Mouse (Mus musculus): ENCODE data around the gene Shc3. TPM values are rescaled to one million over a fixed set of nuclear protein-coding genes. Genes with fewer than 3 reads are reported as not detected.

Shc3 gene
- polyA plus RNA-seq, 1 experiment from 2014 or later: 5.4 TPM

- 76% methylated on average over 4 of the region's 4 CpGs for WGBS
- Histone ChIP-seq H3K4me1 (no peaks in the 10 kb centered on the region), H3K36me3 (no peaks in the 10 kb centered on the region), H3K27me3 (replicated peaks) (no peaks in the 10 kb centered on the region), H3K9ac (no peak overlapping the region), H3K4me3 (no peak overlapping the region), H3K27ac (no peak overlapping the region), H3K4me2 (replicated peaks) (no peak overlapping the region), H3K9me3 (peaks cover 8% of the 10 kb centered on the region; the same call in 1 of the 2 replicates)
- no peak for ATAC-seq (ENCODE audit: low FRiP score, low read depth)
Measured at GRCm38 (mm10) chr13:51390398-51390797, 178.8 kb downstream of the Shc3 start.

- 59% methylated on average over 4 of the region's 4 CpGs for WGBS
- no peaks in the 10 kb centered on the region for H3K4me1 ChIP-seq
Measured at GRCm38 (mm10) chr13:51387908-51388307, 181.3 kb downstream of the Shc3 start.

GRCm38 (mm10) chr13:51384899-51385298, 184.3 kb downstream of the Shc3 start:
- Histone ChIP-seq H3K4me2 (replicated peaks) (no peak overlapping the region), H3K36me3 (no peaks in the 10 kb centered on the region), H3K9ac (no peak overlapping the region), H3K9me3 (no peaks in the 10 kb centered on the region), H3K27ac (no peak overlapping the region), H3K4me3 (no peak overlapping the region), H3K4me1 (no peaks in the 10 kb centered on the region), H3K27me3 (replicated peaks) (no peaks in the 10 kb centered on the region)
- ATAC-seq (ENCODE audit: low FRiP score, low read depth): no peak
- 82% methylated on average over 2 of the region's 2 CpGs for WGBS

More at GRCm38 (mm10) chr13:51387908-51388307, 181.3 kb downstream of the Shc3 start:
- Histone ChIP-seq H3K36me3 (no peaks in the 10 kb centered on the region), H3K4me3 (no peak overlapping the region), H3K9me3 (no peaks in the 10 kb centered on the region), H3K9ac (no peak overlapping the region), H3K27me3 (replicated peaks) (no peaks in the 10 kb centered on the region), H3K27ac (no peak overlapping the region), H3K4me2 (replicated peaks) (no peak overlapping the region)
- ATAC-seq (ENCODE audit: low FRiP score, low read depth): no peak

GRCm38 (mm10) chr13:51381498-51381897, 187.7 kb downstream of the Shc3 start:
- Histone ChIP-seq H3K36me3 (no peaks in the 10 kb centered on the region), H3K9me3 (no peaks in the 10 kb centered on the region), H3K4me3 (no peak overlapping the region), H3K4me2 (replicated peaks) (no peak overlapping the region), H3K27me3 (replicated peaks) (no peaks in the 10 kb centered on the region), H3K4me1 (peaks cover 18% of the 10 kb centered on the region), H3K9ac (no peak overlapping the region), H3K27ac (no peak overlapping the region)
- 93% methylated on average over 6 of the region's 6 CpGs for WGBS
- no peak for ATAC-seq (ENCODE audit: low FRiP score, low read depth)

Other genes with a start within 250 kb of the Shc3 start
- gene S1pr3, start 160.8 kb downstream of the Shc3 start, polyA plus RNA-seq (2016; fragmentation: Nextera tagmentation; extraction: Ambion mirVana): 26.1 and 30.2 TPM in 2 replicates
- gene Cks2, start 75.8 kb upstream of the Shc3 start, polyA plus RNA-seq (2016; fragmentation: Nextera tagmentation; extraction: Ambion mirVana): 177 and 181 TPM in 2 replicates
- gene Secisbp2, start 82.3 kb upstream of the Shc3 start, polyA plus RNA-seq (2016; fragmentation: Nextera tagmentation; extraction: Ambion mirVana): 25.9 and 33.3 TPM in 2 replicates
- 8.5 and 9.9 TPM in 2 replicates for gene Sema4d, start 224.3 kb upstream of the Shc3 start, polyA plus RNA-seq (2016; fragmentation: Nextera tagmentation; extraction: Ambion mirVana)

Data from neural tube, embryonic 12.5 days (tissue).